Comparison of ENCODE assay signal across 21 mouse cellular contexts in genomic region chr8:64791250-64791881, GRCm38 (mm10). TPM values are rescaled to one million over a fixed set of nuclear protein-coding genes. Genes with fewer than 3 reads are reported as not detected.
DNase-seq lines count a peak whose midpoint lies in the region; ATAC-seq and TF ChIP-seq lines count a peak whose summit lies in the region.
"Had no signal": no experiment of that assay in that cellular context is flagged by ENCODE, and none has a peak within 500 bp of the region (broad histone marks: within the 10 kb centered on the region; RNA-seq: fewer than 3 reads in every experiment).

No protein-coding gene starts in this region.

- H3K36me3 ChIP-seq in intestine, embryonic 14.5 days (ENCODE audit: control insufficient read depth, insufficient read depth, low read length), result no peaks in the 10 kb centered on the region
- no peaks in the 10 kb centered on the region for H3K36me3 ChIP-seq in intestine, embryonic 16.5 days (ENCODE audit: control insufficient read depth, insufficient read depth, low read length)
- H3K36me3 ChIP-seq in liver, postnatal 0 days (replicated peaks; ENCODE audit: insufficient read depth, low read length), result no peaks in the 10 kb centered on the region
- no peaks in the 10 kb centered on the region for H3K36me3 ChIP-seq in kidney, adult 2 months (ENCODE audit: control insufficient read depth, insufficient read depth, low read length)
- H3K36me3 ChIP-seq: embryonic facial prominence, embryonic 10.5 days; forebrain, embryonic 10.5 days; heart, embryonic 13.5 days; hindbrain, embryonic 12.5 days had no signal

- 0 out of 2 replicates have a peak overlapping the region, but pooled peaks have one; percentile 40 for H3K27ac ChIP-seq in layer of hippocampus, adult 2 months
- no peak overlapping the region for H3K27ac ChIP-seq in intestine, embryonic 14.5 days (ENCODE audit: low read depth)
- peak overlapping the region; percentile 14 for H3K27ac ChIP-seq in intestine, embryonic 16.5 days (ENCODE audit: low read length)
- H3K27ac ChIP-seq in liver, postnatal 0 days (ENCODE audit: low read depth), result peak overlapping the region; percentile 83
- no peak overlapping the region for H3K27ac ChIP-seq in kidney, adult 2 months (ENCODE audit: insufficient read depth, low read depth, low read length)
- H3K27ac ChIP-seq: embryonic facial prominence, embryonic 10.5 days; forebrain, embryonic 10.5 days; gastrocnemius, adult 2 months; heart, embryonic 13.5 days; hindbrain, embryonic 12.5 days had no signal

- no peaks in the 10 kb centered on the region for H3K27me3 ChIP-seq in intestine, embryonic 14.5 days (replicated peaks; ENCODE audit: control insufficient read depth, insufficient read depth, low read length)
- H3K27me3 ChIP-seq in intestine, embryonic 16.5 days (replicated peaks; ENCODE audit: control insufficient read depth, insufficient read depth, low read length), result no peaks in the 10 kb centered on the region
- no peaks in the 10 kb centered on the region for H3K27me3 ChIP-seq in liver, postnatal 0 days (ENCODE audit: insufficient read depth, low read length)
- H3K27me3 ChIP-seq in kidney, adult 2 months (replicated peaks; ENCODE audit: control insufficient read depth, insufficient read depth, low read length), result no peaks in the 10 kb centered on the region
- H3K27me3 ChIP-seq: heart, embryonic 13.5 days; hindbrain, embryonic 12.5 days had no signal

- ATAC-seq in intestine, embryonic 14.5 days (replicated peaks; ENCODE audit: low FRiP score, low TSS enrichment, low read depth), result 0 out of 2 replicates have a peak, but pooled peaks have one; percentile 27
- peak; percentile 70 for ATAC-seq in intestine, embryonic 16.5 days
- ATAC-seq in liver, postnatal 0 days, result no peak
- ATAC-seq: forebrain, embryonic 14.5 days; hindbrain, embryonic 16.5 days; inflammation-experienced regulatory T-cells, adult 6 months had no signal

- H3K9me3 ChIP-seq in intestine, embryonic 14.5 days (ENCODE audit: control insufficient read depth, low read length), result no peaks in the 10 kb centered on the region
- no peaks in the 10 kb centered on the region for H3K9me3 ChIP-seq in intestine, embryonic 16.5 days (ENCODE audit: control insufficient read depth, low read length)
- no peaks in the 10 kb centered on the region for H3K9me3 ChIP-seq in liver, postnatal 0 days (ENCODE audit: low read length)
- H3K9me3 ChIP-seq: embryonic facial prominence, embryonic 10.5 days; forebrain, embryonic 10.5 days; heart, embryonic 13.5 days; hindbrain, embryonic 12.5 days had no signal

- no peaks in the 10 kb centered on the region for H3K4me1 ChIP-seq in intestine, embryonic 14.5 days (replicated peaks; ENCODE audit: control insufficient read depth, insufficient read depth, low read length)
- H3K4me1 ChIP-seq in intestine, embryonic 16.5 days (ENCODE audit: control insufficient read depth, insufficient read depth, low read length), result peaks cover 10% of the 10 kb centered on the region; the same call in 1 of the 2 replicates
- peaks cover 11% of the 10 kb centered on the region for H3K4me1 ChIP-seq in liver, postnatal 0 days (ENCODE audit: insufficient read depth)
- peaks cover 4% of the 10 kb centered on the region; the same call in 1 of the 2 replicates for H3K4me1 ChIP-seq in kidney, adult 2 months (ENCODE audit: control insufficient read depth, insufficient read depth, low read length)
- H3K4me1 ChIP-seq: hindbrain, embryonic 12.5 days had no signal

- H3K9ac ChIP-seq in intestine, embryonic 14.5 days (ENCODE audit: low read length), result no peak overlapping the region
- no peak overlapping the region for H3K9ac ChIP-seq in intestine, embryonic 16.5 days (ENCODE audit: low read depth, low read length)
- no peak overlapping the region for H3K9ac ChIP-seq in liver, postnatal 0 days (replicated peaks)
- H3K9ac ChIP-seq: heart, embryonic 13.5 days; hindbrain, embryonic 12.5 days had no signal

- 67% methylated on average over 4 of the region's 4 CpGs for WGBS in intestine, embryonic 14.5 days
- WGBS in intestine, embryonic 16.5 days, result 63% methylated on average over 4 of the region's 4 CpGs
- 77% methylated on average over 4 of the region's 4 CpGs for WGBS in liver, postnatal 0 days (ENCODE audit: insufficient replicate concordance)
- WGBS in kidney, adult 2 months, result 67% methylated on average over 4 of the region's 4 CpGs

- no peak overlapping the region for H3K4me2 ChIP-seq in intestine, embryonic 14.5 days (ENCODE audit: low read length)
- H3K4me2 ChIP-seq in intestine, embryonic 16.5 days (ENCODE audit: low read depth, low read length), result no peak overlapping the region
- no peak overlapping the region for H3K4me2 ChIP-seq in liver, postnatal 0 days (ENCODE audit: low read depth, low read length)
- H3K4me2 ChIP-seq: heart, embryonic 13.5 days; hindbrain, embryonic 12.5 days had no signal

- TF ChIP-seq EP300 in liver, postnatal 0 days (IDR thresholded peaks at IDR 0.05; ENCODE audit: low read depth), result no peak

- no peak for DNase-seq in layer of hippocampus, adult 2 months (ENCODE audit: low spot score in 2 of 2)
- no peak for DNase-seq in layer of hippocampus, adult 18-20 months (ENCODE audit: low spot score in 2 of 2)
- no peak for DNase-seq in intestine, embryonic 14.5 days (ENCODE audit: low spot score)
- no peak for DNase-seq in liver, postnatal 0 days
- no peak for DNase-seq in c-Kit-positive CD71-positive TER-119-positive erythroid progenitor cells, embryonic 14.5 days (ENCODE audit: low spot score)
- no peak for DNase-seq in kidney, adult 2 months
- DNase-seq: adrenal gland, adult 8-10 months; cerebellum, adult 18-20 months; cerebellum, adult 9-11 months; cerebellum, postnatal 36 days; gastrocnemius, adult 2 months; gastrocnemius, postnatal 25 days; heart, postnatal 4 days had no signal

- no peak for TF ChIP-seq POLR2A in kidney, adult 2 months (IDR thresholded peaks at IDR 0.05; ENCODE audit: low read depth, low read length)

- H3K4me3 ChIP-seq in layer of hippocampus, adult 2 months, result no peak overlapping the region
- no peak overlapping the region for H3K4me3 ChIP-seq in intestine, embryonic 14.5 days (ENCODE audit: low read depth, low read length)
- H3K4me3 ChIP-seq in intestine, embryonic 16.5 days (ENCODE audit: low read length), result no peak overlapping the region
- no peak overlapping the region for H3K4me3 ChIP-seq in liver, postnatal 0 days (ENCODE audit: low read depth, low read length)
- no peak overlapping the region for H3K4me3 ChIP-seq in kidney, adult 2 months (ENCODE audit: insufficient read depth, low read depth, low read length)
- H3K4me3 ChIP-seq: embryonic facial prominence, embryonic 10.5 days; forebrain, embryonic 10.5 days; gastrocnemius, adult 2 months; heart, embryonic 13.5 days; hindbrain, embryonic 12.5 days had no signal

- TF ChIP-seq CTCF in layer of hippocampus, adult 2 months (conservative IDR thresholded peaks at IDR 0.05), result no peak
- TF ChIP-seq CTCF in liver, postnatal 0 days (IDR thresholded peaks at IDR 0.05; ENCODE audit: low read depth), result no peak
- no peak for TF ChIP-seq CTCF in kidney, adult 2 months (conservative IDR thresholded peaks at IDR 0.05; ENCODE audit: insufficient read depth, insufficient read length, low read depth, low read length)

RNA-seq across cellular contexts. Expression of gene Msmo1, which starts 57.8 kb away (rescaled TPM):
- 10 to 100 TPM; 85.9 to 86.4 TPM for total RNA-seq in layer of hippocampus, adult 2 months (2021)
- total RNA-seq in layer of hippocampus, adult 18-20 months (2021), result 10 to 100 TPM; 86.1 to 89.9 TPM
- 184 and 220 TPM in 2 replicates for polyA plus RNA-seq in intestine, embryonic 14.5 days (2014; fragmentation: Nextera tagmentation; extraction: Ambion mirVana)
- 210 and 225 TPM in 2 replicates for polyA plus RNA-seq in intestine, embryonic 16.5 days (2015; fragmentation: Nextera tagmentation; extraction: Ambion mirVana)
- polyA plus RNA-seq in liver, postnatal 0 days (2015; fragmentation: Nextera tagmentation; extraction: Ambion mirVana), result 49.9 and 58.4 TPM in 2 replicates
- polyA plus RNA-seq in kidney, adult 2 months (2012; rRNA removed), result 15.8 and 15.9 TPM in 2 replicates

RNA-seq across cellular contexts. Expression of gene Klhl2, which starts 58.5 kb away (rescaled TPM):
- total RNA-seq in layer of hippocampus, adult 2 months (2021), result 100 to 1,000 TPM; 303 to 323 TPM
- total RNA-seq in layer of hippocampus, adult 18-20 months (2021), result 100 to 1,000 TPM; 324 to 340 TPM
- polyA plus RNA-seq in intestine, embryonic 14.5 days (2014; fragmentation: Nextera tagmentation; extraction: Ambion mirVana), result 12.4 and 18.1 TPM in 2 replicates
- 5.1 and 5.6 TPM in 2 replicates for polyA plus RNA-seq in intestine, embryonic 16.5 days (2015; fragmentation: Nextera tagmentation; extraction: Ambion mirVana)
- polyA plus RNA-seq in liver, postnatal 0 days (2015; fragmentation: Nextera tagmentation; extraction: Ambion mirVana), result 6.2 and 6.7 TPM in 2 replicates
- 14.0 and 15.6 TPM in 2 replicates for polyA plus RNA-seq in kidney, adult 2 months (2012; rRNA removed)

Comparison
In these comparisons a context has a peak if more than half of its experiments do, and no peak if none do; other contexts are left out.
1. H3K27ac ChIP-seq: peak in layer of hippocampus, adult 2 months (single experiment), intestine, embryonic 16.5 days (single experiment) and liver, postnatal 0 days (single experiment); none in intestine, embryonic 14.5 days (single experiment) and kidney, adult 2 months (single experiment).